Comparison of ENCODE assay signal across 17 mouse cellular contexts in the genomic region with DNA sequence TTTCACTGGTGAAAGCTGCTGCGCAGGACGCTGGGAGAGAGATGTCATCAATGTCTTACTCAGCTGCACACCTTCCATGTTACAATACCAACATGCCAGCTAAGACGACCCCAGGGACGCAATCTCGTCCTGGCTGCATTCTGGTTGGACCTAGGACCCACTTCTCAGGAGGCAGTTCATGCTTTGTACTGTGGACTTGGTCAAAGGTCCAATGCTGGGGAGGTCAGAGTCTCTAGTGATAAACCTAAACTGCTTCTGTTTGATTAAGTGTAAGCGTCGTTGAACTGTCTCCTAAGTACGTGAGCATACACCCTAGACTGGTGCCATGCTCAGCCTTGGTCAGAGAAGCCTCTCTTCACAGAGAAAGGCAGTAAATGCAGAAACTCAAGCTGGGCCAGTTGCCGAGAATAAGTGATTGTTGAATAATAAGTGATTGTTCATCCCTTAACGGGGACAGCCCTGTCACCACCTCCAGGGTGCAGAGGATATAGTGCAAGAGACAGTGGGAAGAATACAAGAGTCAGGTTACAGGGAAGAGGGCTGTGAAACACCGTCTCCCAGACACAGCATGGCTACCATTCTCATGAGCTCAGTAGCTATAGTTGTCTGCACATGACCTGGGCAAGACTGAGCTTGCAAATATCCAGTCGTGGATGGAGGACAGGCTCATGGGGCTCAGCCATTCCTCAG. TPM values are rescaled to one million over a fixed set of nuclear protein-coding genes. Genes with fewer than 3 reads are reported as not detected.
DNase-seq lines count a peak whose midpoint lies in the region; ATAC-seq lines count a peak whose summit lies in the region.
"Had no signal": no experiment of that assay in that cellular context is flagged by ENCODE, and none has a peak within 500 bp of the region (broad histone marks: within the 10 kb centered on the region; RNA-seq: fewer than 3 reads in every experiment).

No protein-coding gene starts in this region.

- no peak overlapping the region for H3K9ac ChIP-seq in embryonic facial prominence, embryonic 14.5 days (ENCODE audit: low read depth, low read length)
- no peak overlapping the region for H3K9ac ChIP-seq in intestine, embryonic 16.5 days (ENCODE audit: low read depth, low read length)
- H3K9ac ChIP-seq: liver, embryonic 14.5 days had no signal

- no peak overlapping the region for H3K27ac ChIP-seq in embryonic facial prominence, embryonic 14.5 days (replicated peaks; ENCODE audit: low read depth, low read length)
- H3K27ac ChIP-seq in embryonic facial prominence, embryonic 10.5 days (replicated peaks) = no peak overlapping the region
- 0 out of 2 replicates have a peak overlapping the region, but pooled peaks have one; percentile 13 for H3K27ac ChIP-seq in intestine, embryonic 16.5 days (ENCODE audit: low read length)
- H3K27ac ChIP-seq: layer of hippocampus, adult 2 months; liver, embryonic 14.5 days had no signal

- H3K4me1 ChIP-seq in embryonic facial prominence, embryonic 14.5 days (ENCODE audit: control insufficient read depth, insufficient read depth, low read length) = peaks cover 5% of the 10 kb centered on the region; the same call in 1 of the 2 replicates
- peaks cover 8% of the 10 kb centered on the region for H3K4me1 ChIP-seq in embryonic facial prominence, embryonic 10.5 days
- H3K4me1 ChIP-seq in intestine, embryonic 16.5 days (ENCODE audit: control insufficient read depth, insufficient read depth, low read length) = 0 out of 2 replicates have a peak, but pooled peaks cover 4% of the 10 kb centered on the region

- 62% methylated on average over 12 of the region's 12 CpGs for WGBS in embryonic facial prominence, embryonic 14.5 days
- 60% methylated on average over 12 of the region's 12 CpGs for WGBS in embryonic facial prominence, embryonic 10.5 days
- WGBS in intestine, embryonic 16.5 days = 49% methylated on average over 12 of the region's 12 CpGs

- ATAC-seq in embryonic facial prominence, embryonic 14.5 days (ENCODE audit: low read depth) = peak; percentile 81
- ATAC-seq in intestine, embryonic 16.5 days = peak; percentile 64
- ATAC-seq: hindbrain, embryonic 16.5 days had no signal

- H3K9me3 ChIP-seq in embryonic facial prominence, embryonic 14.5 days (ENCODE audit: control insufficient read depth, low read length) = no peaks in the 10 kb centered on the region
- no peaks in the 10 kb centered on the region for H3K9me3 ChIP-seq in embryonic facial prominence, embryonic 10.5 days
- H3K9me3 ChIP-seq in intestine, embryonic 16.5 days (ENCODE audit: control insufficient read depth, low read length) = no peaks in the 10 kb centered on the region

- H3K4me3 ChIP-seq in embryonic facial prominence, embryonic 14.5 days (ENCODE audit: low read depth, low read length) = no peak overlapping the region
- H3K4me3 ChIP-seq in embryonic facial prominence, embryonic 10.5 days = no peak overlapping the region
- H3K4me3 ChIP-seq in intestine, embryonic 16.5 days (ENCODE audit: low read length) = no peak overlapping the region
- H3K4me3 ChIP-seq: erythroblast, embryonic 14.5 days; layer of hippocampus, adult 2 months had no signal

- peak; percentile 20 for DNase-seq in embryonic facial prominence, embryonic 14.5 days (ENCODE audit: low spot score)
- DNase-seq in embryonic facial prominence, embryonic 10.5 days (ENCODE audit: low spot score) = no peak
- peak; percentile 30 for DNase-seq in thymus, postnatal 4 days
- no peak for DNase-seq in thymus, postnatal 36 days
- DNase-seq in yolk sac, embryonic 10.5 days (ENCODE audit: low spot score) = peak; percentile 55
- DNase-seq in left cerebral cortex, postnatal 36 days (ENCODE audit: low spot score in 2 of 2) = no peak
- no peak for DNase-seq in adipocyte (ENCODE audit: low spot score)
- DNase-seq: cerebellum, adult 2 months; lung, postnatal 36 days; right cerebral cortex, postnatal 14 days had no signal

- no peak overlapping the region for H3K4me2 ChIP-seq in embryonic facial prominence, embryonic 14.5 days (ENCODE audit: low read depth, low read length)
- 0 out of 2 replicates have a peak overlapping the region, but pooled peaks have one; percentile 12 for H3K4me2 ChIP-seq in intestine, embryonic 16.5 days (ENCODE audit: low read depth, low read length)
- H3K4me2 ChIP-seq: midbrain, embryonic 11.5 days had no signal

- H3K36me3 ChIP-seq in embryonic facial prominence, embryonic 14.5 days (ENCODE audit: control insufficient read depth, insufficient read depth, low read length) = no peaks in the 10 kb centered on the region
- H3K36me3 ChIP-seq in embryonic facial prominence, embryonic 10.5 days (replicated peaks) = no peaks in the 10 kb centered on the region
- no peaks in the 10 kb centered on the region for H3K36me3 ChIP-seq in intestine, embryonic 16.5 days (ENCODE audit: control insufficient read depth, insufficient read depth, low read length)

- intact Hi-C loops in left cerebral cortex, postnatal 36 days (cut with DNase I) = no loop called here

- H3K27me3 ChIP-seq in embryonic facial prominence, embryonic 14.5 days (replicated peaks; ENCODE audit: control insufficient read depth, insufficient read depth, low read length) = no peaks in the 10 kb centered on the region
- no peaks in the 10 kb centered on the region for H3K27me3 ChIP-seq in embryonic facial prominence, embryonic 10.5 days (replicated peaks; ENCODE audit: low read depth, poor library complexity, severe bottlenecking)
- no peaks in the 10 kb centered on the region for H3K27me3 ChIP-seq in intestine, embryonic 16.5 days (replicated peaks; ENCODE audit: control insufficient read depth, insufficient read depth, low read length)

RNA-seq across cellular contexts. Expression of a gene that starts 23.3 kb away (rescaled TPM):
- polyA plus RNA-seq in embryonic facial prominence, embryonic 14.5 days (2014; fragmentation: Nextera tagmentation; extraction: Ambion mirVana) = 0.29 TPM in 1 of 2 replicates, not detected in the other
- not detected in 2 replicates for polyA plus RNA-seq in embryonic facial prominence, embryonic 10.5 days (2016; fragmentation: Nextera tagmentation; extraction: Ambion mirVana)
- not detected in 2 replicates for polyA plus RNA-seq in intestine, embryonic 16.5 days (2015; fragmentation: Nextera tagmentation; extraction: Ambion mirVana)
- total RNA-seq in left cerebral cortex, postnatal 36 days (2021) = not detected
- total RNA-seq: adrenal gland, adult 18-20 months; layer of hippocampus, adult 2 months had no signal
- polyA plus RNA-seq: erythroblast, embryonic 14.5 days; midbrain, embryonic 11.5 days had no signal

RNA-seq across cellular contexts. Expression of a gene that starts 52.1 kb away (rescaled TPM):
- 36.4 and 37.4 TPM in 2 replicates for polyA plus RNA-seq in embryonic facial prominence, embryonic 14.5 days (2014; fragmentation: Nextera tagmentation; extraction: Ambion mirVana)
- polyA plus RNA-seq in embryonic facial prominence, embryonic 10.5 days (2016; fragmentation: Nextera tagmentation; extraction: Ambion mirVana) = 16.7 and 17.6 TPM in 2 replicates
- 63.7 and 66.0 TPM in 2 replicates for polyA plus RNA-seq in intestine, embryonic 16.5 days (2015; fragmentation: Nextera tagmentation; extraction: Ambion mirVana)
- total RNA-seq in left cerebral cortex, postnatal 36 days (2021) = 10 to 100 TPM; 51.1 to 52.1 TPM
- polyA plus RNA-seq: erythroblast, embryonic 14.5 days had no signal

RNA-seq across cellular contexts. Expression of a gene that starts 58.8 kb away (rescaled TPM):
- polyA plus RNA-seq in embryonic facial prominence, embryonic 14.5 days (2014; fragmentation: Nextera tagmentation; extraction: Ambion mirVana) = 1.4 and 2.3 TPM in 2 replicates
- polyA plus RNA-seq in embryonic facial prominence, embryonic 10.5 days (2016; fragmentation: Nextera tagmentation; extraction: Ambion mirVana) = 0.05 and 0.08 TPM in 2 replicates
- 12.5 and 17.5 TPM in 2 replicates for polyA plus RNA-seq in intestine, embryonic 16.5 days (2015; fragmentation: Nextera tagmentation; extraction: Ambion mirVana)
- total RNA-seq in left cerebral cortex, postnatal 36 days (2021) = 1 to 10 TPM in 1 of 2 experiments, under 1 TPM in 1; 0.99 to 1.9 TPM
- polyA plus RNA-seq: erythroblast, embryonic 14.5 days had no signal

Comparison
In these comparisons a context has a peak if more than half of its experiments do, and no peak if none do; other contexts are left out.
1. DNase-seq: peak in embryonic facial prominence, embryonic 14.5 days (single experiment), thymus, postnatal 4 days (single experiment) and yolk sac, embryonic 10.5 days (single experiment); none in embryonic facial prominence, embryonic 10.5 days (single experiment), thymus, postnatal 36 days (0 of 2), left cerebral cortex, postnatal 36 days (0 of 2) and adipocyte (single experiment).